Mouse (Mus musculus) midbrain, embryonic 12.5 days (tissue): ENCODE measurements around the gene Tph1. TPM values are rescaled to one million over a fixed set of nuclear protein-coding genes. Genes with fewer than 3 reads are reported as not detected.

Experiments used
- ATAC-seq: fragments of 200-750 bp; cut with Nextera tagmentation; 2 replicates; pipeline ENCODE4 v1.8.0; 2017; ENCODE audit warnings: low read depth, moderate TSS enrichment, moderate library complexity; ENCODE audit not compliant: low FRiP score
- H3K27ac ChIP-seq: fragments of 300-500 bp; sonication (generic); replicated peaks from 2 replicates; pipeline ENCODE4 v1.5.1; 2016; ENCODE audit warnings: mild to moderate bottlenecking
- H3K27me3 ChIP-seq: fragments of 300-500 bp; sonication (generic); 2 replicates; pipeline ENCODE4 v1.6.1; 2016; ENCODE audit warnings: mild to moderate bottlenecking
- H3K36me3 ChIP-seq: fragments of 300-500 bp; sonication (generic); 2 replicates; pipeline ENCODE4 v1.6.1; 2016
- H3K4me1 ChIP-seq: fragments of 300-500 bp; sonication (generic); 2 replicates; pipeline ENCODE4 v1.6.1; 2016
- H3K4me2 ChIP-seq: fragments of 300-500 bp; sonication (generic); replicated peaks from 2 replicates; pipeline ENCODE4 v1.6.1; 2016; ENCODE audit warnings: mild to moderate bottlenecking, moderate library complexity
- H3K4me3 ChIP-seq: fragments of 300-500 bp; sonication (generic); 2 replicates; pipeline ENCODE4 v1.5.1; 2016; ENCODE audit warnings: mild to moderate bottlenecking
- H3K9ac ChIP-seq: fragments of 300-500 bp; sonication (generic); replicated peaks from 2 replicates; pipeline ENCODE4 v1.6.1; 2016; ENCODE audit warnings: mild to moderate bottlenecking, moderate library complexity
- H3K9me3 ChIP-seq: fragments of 300-500 bp; sonication (generic); 2 replicates; pipeline ENCODE4 v1.6.1; 2016; ENCODE audit warnings: mild to moderate bottlenecking
- WGBS: fragments of 180-500 bp; shearing (Covaris S2); methylation state at CpG from one replicate; pipeline ENCODE4 v1.1.7; 2016; 5-methylcytosine and 5-hydroxymethylcytosine counted together
- polyA plus RNA-seq: library from polyadenylated mRNA; unstranded; fragments of >200 nt; fragmentation: Nextera tagmentation; extraction: Ambion mirVana; gene quantifications from 2 replicates; pipeline ENCODE4 v1.2.1, GENCODE M21; 2016

Gene Tph1
- polyA plus RNA-seq, 1 experiment from 2014 or later = 0.41 TPM

DNA sequence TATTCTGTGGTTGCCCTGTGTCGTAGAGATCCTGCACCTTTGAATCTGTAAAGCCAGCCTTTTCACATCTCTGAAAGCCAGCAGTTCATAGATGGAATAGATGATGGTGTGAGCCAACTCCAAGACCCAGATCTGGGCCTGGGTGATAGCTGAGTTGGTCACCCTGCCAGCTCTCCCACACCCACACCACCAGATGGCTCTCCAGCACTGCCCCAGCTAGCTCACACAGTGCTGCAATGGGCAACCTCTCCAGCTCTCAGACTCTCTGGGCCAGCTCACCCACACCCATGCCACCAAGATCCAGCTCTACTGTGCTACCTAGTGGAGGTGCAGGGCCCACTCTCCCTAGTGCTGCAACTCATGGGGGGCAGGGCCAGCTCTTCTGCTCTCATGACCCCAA is 29.2 kb downstream of the Tph1 start:
- Histone ChIP-seq H3K4me1 (peaks cover 10% of the 10 kb centered on the region), H3K36me3 (no peaks in the 10 kb centered on the region), H3K9me3 (no peaks in the 10 kb centered on the region), H3K4me2 (no peak overlapping the region), H3K9ac (no peak overlapping the region), H3K27ac (no peak overlapping the region), H3K27me3 (peaks cover 11% of the 10 kb centered on the region), H3K4me3 (no peak overlapping the region)
- 93% methylated on average over 1 of the region's 1 CpGs for WGBS
- no peak for ATAC-seq

DNA sequence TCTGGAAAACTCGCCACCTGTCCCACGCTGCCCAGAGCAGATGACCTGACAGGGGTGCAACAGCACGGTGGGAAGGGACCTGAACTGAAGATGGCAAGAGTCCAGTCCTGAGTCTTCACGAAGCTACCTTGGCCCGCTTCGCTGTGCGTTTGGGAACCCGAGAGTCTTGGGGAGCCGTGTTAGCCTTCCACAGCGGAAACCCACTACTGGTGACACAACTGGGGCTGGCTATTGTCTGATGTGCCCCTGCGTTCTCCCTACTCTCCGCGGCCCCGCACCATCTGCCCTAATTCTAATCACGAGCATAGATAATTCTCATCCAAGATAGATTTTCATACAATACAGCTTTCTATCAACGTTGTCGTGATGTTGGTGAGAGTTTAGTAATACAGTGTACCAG is 32.3 kb downstream of the Tph1 start:
- Histone ChIP-seq H3K36me3 (no peaks in the 10 kb centered on the region), H3K4me3 (peak overlapping the region; percentile 62), H3K27me3 (peaks cover 11% of the 10 kb centered on the region), H3K4me2 (peak overlapping the region; percentile 76), H3K4me1 (peaks cover 10% of the 10 kb centered on the region), H3K9ac (peak overlapping the region; percentile 69), H3K27ac (no peak overlapping the region), H3K9me3 (no peaks in the 10 kb centered on the region)
- WGBS = 18% methylated on average over 17 of the region's 17 CpGs
- ATAC-seq = no peak

DNA sequence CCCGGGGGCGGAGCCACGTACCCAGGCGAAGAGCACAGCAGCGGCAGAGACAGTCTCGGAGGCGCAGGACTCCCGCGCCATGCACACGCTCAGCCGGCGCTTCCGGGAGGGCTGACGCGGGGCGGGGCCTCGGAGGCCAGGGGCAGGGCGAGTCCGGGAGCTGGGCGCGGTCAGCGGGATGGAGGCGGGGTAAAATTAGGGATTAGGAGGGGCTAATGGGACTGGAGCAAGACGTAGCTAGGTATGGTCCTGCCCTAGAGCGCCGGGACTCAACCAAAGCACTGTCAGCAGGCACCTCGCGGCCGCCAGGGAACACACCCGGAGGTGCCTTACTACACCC is 32.7 kb downstream of the Tph1 start, which contains the start of gene Sergef:
Gene Sergef, minus strand, starts transcription at position 116 of the 340 bp plus-strand sequence.
- Histone ChIP-seq H3K27me3 (peaks cover 11% of the 10 kb centered on the region), H3K4me1 (peaks cover 10% of the 10 kb centered on the region), H3K4me2 (peak within 1 kb of the TSS; percentile 76), H3K9ac (peak within 1 kb of the TSS; percentile 69), H3K27ac (peak within 1 kb of the TSS; percentile 62), H3K36me3 (no peaks in the 10 kb centered on the region), H3K4me3 (peak within 1 kb of the TSS; percentile 62), H3K9me3 (no peaks in the 10 kb centered on the region)
- WGBS = 0% methylated on average over 30 of the region's 30 CpGs
- ATAC-seq = peak; percentile 97

DNA sequence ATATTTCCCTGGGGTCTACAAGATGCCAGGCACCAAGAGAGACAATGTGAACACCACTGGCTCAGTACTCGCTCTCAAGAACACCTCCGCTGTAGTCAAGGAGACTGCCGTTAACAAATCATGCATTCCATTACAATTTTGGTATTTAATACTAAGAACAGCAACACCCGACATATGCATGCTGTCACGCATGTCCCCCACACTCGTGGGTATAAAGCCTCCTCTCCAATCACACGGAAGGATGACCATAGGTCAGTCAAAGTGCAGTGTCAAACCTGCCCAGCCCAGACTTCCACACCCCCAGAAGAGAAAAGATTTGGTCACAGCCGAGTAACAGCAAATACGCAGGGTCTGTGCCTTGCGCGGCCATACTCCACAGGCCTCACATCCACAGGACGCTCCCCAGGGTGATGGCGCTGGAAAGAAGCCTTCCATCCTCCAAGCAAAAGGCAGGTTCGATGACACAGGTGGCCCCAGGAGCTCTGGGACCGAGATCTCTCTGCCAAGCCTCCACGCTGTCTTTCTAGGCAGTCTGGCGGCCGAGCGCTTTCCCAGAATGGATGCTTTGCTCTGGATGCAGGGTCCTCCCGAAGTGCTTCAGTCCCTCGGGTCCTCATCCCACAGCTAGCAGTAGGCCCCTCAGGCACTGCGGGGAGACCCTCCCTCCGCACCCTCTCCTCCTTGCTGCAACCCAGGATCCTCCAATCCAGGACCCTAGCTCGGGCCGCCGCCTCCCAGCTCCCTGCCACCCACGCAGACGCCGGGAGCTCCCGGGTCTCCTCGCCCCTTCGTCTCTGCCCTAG is 33.2 kb downstream of the Tph1 start:
- peaks cover 11% of the 10 kb centered on the region for H3K27me3 ChIP-seq
- peak overlapping the region; percentile 62 for H3K27ac ChIP-seq
- H3K9ac ChIP-seq = peak overlapping the region; percentile 69
- peaks cover 10% of the 10 kb centered on the region for H3K4me1 ChIP-seq
- peak overlapping the region; percentile 76 for H3K4me2 ChIP-seq
- no peaks in the 10 kb centered on the region for H3K36me3 ChIP-seq
- peak; percentile 27 for ATAC-seq
- peak overlapping the region; percentile 62 for H3K4me3 ChIP-seq
- 8% methylated on average over 32 of the region's 32 CpGs for WGBS
- H3K9me3 ChIP-seq = no peaks in the 10 kb centered on the region

DNA sequence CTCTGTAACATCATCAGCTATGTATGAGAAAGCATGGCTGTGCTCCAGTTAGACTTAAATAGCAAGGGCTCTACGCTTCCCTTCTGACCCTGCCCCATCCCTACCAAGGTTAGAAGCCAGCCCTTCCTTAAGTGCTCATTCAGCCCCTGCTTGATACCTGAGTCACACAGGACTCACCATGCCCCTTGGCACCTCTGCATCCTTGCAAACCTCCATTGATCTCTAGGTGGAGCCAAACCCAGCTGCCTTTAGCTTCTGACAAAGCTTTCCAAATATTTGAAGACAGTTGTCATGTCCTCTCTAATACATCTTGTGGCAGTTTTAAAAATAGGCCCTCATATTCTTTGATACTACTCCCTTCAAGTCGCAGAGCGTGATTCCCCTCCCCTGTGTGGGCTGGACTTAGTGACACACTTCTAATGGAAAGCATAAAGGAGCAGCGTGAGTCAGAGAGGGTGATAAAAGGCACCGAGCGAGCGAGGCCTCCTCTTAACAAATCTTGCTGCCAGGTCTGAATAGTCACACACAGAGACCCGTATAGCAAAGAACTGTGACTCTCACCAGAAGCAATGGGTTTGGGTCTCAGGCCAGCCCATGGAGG is 43.9 kb downstream of the Tph1 start:
- ATAC-seq = no peak
- H3K4me3 ChIP-seq = no peak overlapping the region
- 61% methylated on average over 8 of the region's 8 CpGs for WGBS
- no peaks in the 10 kb centered on the region for H3K9me3 ChIP-seq
- H3K4me2 ChIP-seq = no peak overlapping the region
- H3K27me3 ChIP-seq = no peaks in the 10 kb centered on the region
- peaks cover 2% of the 10 kb centered on the region; the same call in 1 of the 2 replicates for H3K4me1 ChIP-seq
- no peak overlapping the region for H3K27ac ChIP-seq
- 0 out of 2 replicates have a peak, but pooled peaks cover 17% of the 10 kb centered on the region for H3K36me3 ChIP-seq
- no peak overlapping the region for H3K9ac ChIP-seq

DNA sequence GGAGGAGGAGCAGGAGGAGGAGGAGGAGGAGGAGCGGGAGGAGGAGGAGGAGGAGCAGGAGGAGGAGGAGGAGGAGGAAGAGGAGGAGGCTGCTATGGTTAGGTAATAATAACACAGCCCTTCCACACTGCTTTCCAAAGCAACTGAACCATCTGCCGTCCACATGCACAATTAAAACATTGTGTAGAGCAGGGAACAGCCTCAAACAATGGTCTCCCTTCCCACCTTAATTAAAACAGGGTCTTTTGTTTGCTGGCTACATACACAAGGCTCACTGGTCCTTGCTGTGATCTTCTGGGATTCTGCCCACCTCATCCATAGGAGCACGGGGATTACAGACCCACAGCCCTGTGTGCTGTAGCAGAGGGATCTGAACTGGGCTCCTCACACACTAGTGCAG is 48.4 kb downstream of the Tph1 start:
- Histone ChIP-seq H3K4me3 (no peak overlapping the region), H3K9ac (no peak overlapping the region), H3K27ac (no peak overlapping the region), H3K4me2 (no peak overlapping the region), H3K9me3 (no peaks in the 10 kb centered on the region), H3K36me3 (0 out of 2 replicates have a peak, but pooled peaks cover 10% of the 10 kb centered on the region), H3K27me3 (no peaks in the 10 kb centered on the region), H3K4me1 (peaks cover 2% of the 10 kb centered on the region; the same call in 1 of the 2 replicates)
- no peak for ATAC-seq
- WGBS = 69% methylated on average over 2 of the region's 3 CpGs

DNA sequence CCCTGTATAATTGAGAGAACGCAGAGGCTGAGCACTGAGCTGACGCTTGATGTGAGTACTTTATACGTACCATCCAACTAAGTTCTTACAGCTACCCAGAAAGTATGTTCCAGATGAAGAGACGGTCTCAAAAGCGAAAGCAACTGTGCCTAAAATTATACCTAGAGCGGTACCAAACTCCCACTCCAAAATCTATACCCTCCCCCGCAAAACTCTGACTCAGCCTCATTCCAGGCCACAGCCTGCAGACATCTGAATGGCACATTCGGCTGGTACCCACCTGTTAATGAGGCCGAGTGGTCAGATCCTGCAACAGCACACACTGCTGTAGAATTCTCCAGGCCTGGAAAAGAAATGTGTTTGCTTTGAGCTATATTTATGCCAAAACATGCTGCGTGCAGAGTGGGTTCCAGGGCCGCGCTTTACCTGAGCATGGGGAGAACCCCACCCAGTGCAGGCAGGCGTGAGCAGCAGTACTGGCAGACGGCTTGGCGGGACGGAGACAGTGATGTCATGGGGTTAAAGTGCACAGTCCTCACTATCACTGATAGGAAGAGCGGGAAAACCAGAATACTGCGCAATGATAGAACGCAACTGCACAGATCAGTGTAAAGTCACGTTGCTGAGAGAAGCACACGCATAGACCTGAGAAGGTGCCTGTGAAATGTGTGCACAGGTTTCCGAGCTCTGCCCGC is 53.8 kb downstream of the Tph1 start:
- no peak overlapping the region for H3K27ac ChIP-seq
- H3K9me3 ChIP-seq = no peaks in the 10 kb centered on the region
- no peak for ATAC-seq
- no peaks in the 10 kb centered on the region for H3K4me1 ChIP-seq
- 94% methylated on average over 23 of the region's 23 CpGs for WGBS
- H3K36me3 ChIP-seq = 0 out of 2 replicates have a peak, but pooled peaks cover 17% of the 10 kb centered on the region
- no peak overlapping the region for H3K4me2 ChIP-seq
- no peak overlapping the region for H3K4me3 ChIP-seq
- H3K9ac ChIP-seq = no peak overlapping the region
- no peaks in the 10 kb centered on the region for H3K27me3 ChIP-seq

DNA sequence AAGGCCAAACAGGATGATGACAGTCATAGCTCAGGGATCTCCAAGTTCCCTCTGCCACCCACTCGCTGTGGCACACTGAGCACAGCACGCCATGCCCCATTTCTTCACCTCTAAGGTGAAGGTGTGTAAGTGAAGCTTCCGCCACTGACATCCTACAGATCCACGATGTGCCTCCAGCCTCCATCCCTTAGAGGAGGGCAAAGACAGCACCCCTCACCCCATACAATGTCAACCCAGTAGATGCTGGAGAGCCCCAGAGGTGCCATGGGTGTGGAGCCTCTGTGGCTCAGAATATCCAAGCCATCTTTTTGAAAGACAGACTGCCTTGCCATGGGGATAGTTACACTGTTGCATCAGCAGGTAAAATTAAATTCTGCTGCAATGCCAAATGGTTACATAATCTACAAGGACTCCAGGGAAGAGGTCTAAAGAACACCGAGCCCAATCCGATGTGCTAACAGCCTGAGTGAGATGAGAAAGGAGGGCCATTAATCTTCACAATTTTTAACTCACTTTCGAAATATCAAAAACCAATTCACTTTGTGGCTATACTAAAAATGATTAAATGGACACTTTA is 55.8 kb downstream of the Tph1 start:
- no peaks in the 10 kb centered on the region for H3K9me3 ChIP-seq
- ATAC-seq = no peak

DNA sequence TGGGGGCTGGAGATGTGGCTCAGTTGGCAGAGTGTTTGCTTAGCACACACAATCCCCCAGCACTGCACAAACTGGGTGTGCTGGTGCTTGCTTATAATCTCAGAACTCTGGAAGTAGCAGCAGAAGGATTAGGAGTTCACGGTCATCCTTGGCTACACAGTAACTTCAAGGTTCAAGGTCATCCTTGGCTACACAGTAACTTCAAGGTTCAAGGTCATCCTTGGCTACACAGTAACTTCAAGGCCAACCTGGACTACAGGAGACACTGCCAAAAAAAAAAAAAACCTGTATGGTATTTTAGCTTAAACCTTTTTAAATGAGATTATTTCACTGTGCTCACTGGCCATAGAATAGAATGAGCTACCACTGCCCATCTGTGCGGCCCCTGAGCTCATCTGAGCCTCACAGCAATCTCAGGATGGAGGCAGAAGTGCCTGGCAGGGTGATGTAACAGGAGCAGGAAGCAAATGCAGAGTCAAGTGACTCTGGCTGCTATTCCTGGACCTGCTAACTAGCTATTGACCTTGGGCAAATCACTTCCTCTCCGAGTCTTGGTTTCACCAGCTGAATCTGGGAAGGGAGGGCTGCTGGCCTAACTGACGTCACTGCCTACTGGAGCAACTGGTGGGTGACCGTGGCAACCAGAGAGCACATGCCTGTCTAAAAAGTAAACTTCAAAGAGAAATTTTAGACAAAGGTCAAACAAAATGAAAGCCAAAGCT is 56.9 kb downstream of the Tph1 start:
- H3K4me3 ChIP-seq = no peak overlapping the region
- no peaks in the 10 kb centered on the region for H3K4me1 ChIP-seq

More for the DNA sequence above, 55.8 kb downstream of the Tph1 start:
- no peak overlapping the region for H3K4me2 ChIP-seq
- H3K27ac ChIP-seq = no peak overlapping the region
- peaks cover 24% of the 10 kb centered on the region for H3K36me3 ChIP-seq
- WGBS = 95% methylated on average over 7 of the region's 7 CpGs
- H3K4me1 ChIP-seq = no peaks in the 10 kb centered on the region
- H3K4me3 ChIP-seq = no peak overlapping the region
- H3K9ac ChIP-seq = no peak overlapping the region
- H3K27me3 ChIP-seq = no peaks in the 10 kb centered on the region

DNA sequence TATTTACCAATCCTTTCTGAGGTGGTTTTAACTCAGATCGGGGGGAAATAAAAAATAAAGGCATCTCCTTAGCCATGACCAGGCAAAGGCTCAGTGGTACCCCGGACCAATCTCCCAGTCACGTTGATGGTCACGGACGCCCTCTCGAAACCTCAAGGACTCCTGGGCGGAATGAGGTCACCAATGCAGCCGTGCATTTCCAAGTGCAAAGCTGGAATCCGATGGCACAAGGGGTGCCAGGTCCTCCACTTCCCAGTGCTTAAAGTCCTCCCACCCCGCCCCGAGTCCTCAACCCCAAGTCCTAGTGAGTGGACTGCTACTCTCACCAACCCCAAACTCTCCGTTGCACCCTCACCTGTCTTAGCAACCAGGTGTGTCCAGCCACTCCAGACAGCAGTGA is 58.1 kb downstream of the Tph1 start:
- H3K36me3 ChIP-seq = peaks cover 18% of the 10 kb centered on the region
- no peak overlapping the region for H3K4me2 ChIP-seq
- no peaks in the 10 kb centered on the region for H3K9me3 ChIP-seq
- no peak overlapping the region for H3K9ac ChIP-seq
- H3K4me1 ChIP-seq = no peaks in the 10 kb centered on the region
- no peak for ATAC-seq
- H3K27me3 ChIP-seq = no peaks in the 10 kb centered on the region
- H3K27ac ChIP-seq = no peak overlapping the region
- H3K4me3 ChIP-seq = no peak overlapping the region
- WGBS = 95% methylated on average over 12 of the region's 12 CpGs

More for the DNA sequence above, 56.9 kb downstream of the Tph1 start:
- Histone ChIP-seq H3K4me2 (no peak overlapping the region), H3K27me3 (no peaks in the 10 kb centered on the region), H3K9me3 (no peaks in the 10 kb centered on the region), H3K9ac (no peak overlapping the region), H3K27ac (no peak overlapping the region), H3K36me3 (peaks cover 23% of the 10 kb centered on the region)
- WGBS = 78% methylated on average over 5 of the region's 5 CpGs
- ATAC-seq = no peak

DNA sequence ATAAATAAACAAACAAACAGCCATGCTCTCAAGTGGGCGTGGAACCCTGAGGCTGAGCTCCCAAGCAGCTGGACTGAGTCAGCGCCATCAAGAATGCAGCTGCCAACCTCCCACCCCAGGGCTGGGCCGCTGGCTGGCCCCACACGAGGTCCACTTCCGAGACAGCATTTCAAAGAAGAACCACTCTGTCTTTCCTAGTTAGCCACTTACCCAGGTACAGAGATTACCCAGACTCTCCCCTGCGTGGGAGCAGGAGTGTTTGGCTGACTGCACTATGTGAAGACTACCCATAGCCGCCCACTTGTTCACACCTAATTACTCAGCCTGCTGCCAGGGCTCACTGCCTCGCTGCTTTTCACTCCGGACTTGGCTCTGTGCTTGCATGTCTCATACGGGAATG is 59.2 kb downstream of the Tph1 start:
- Histone ChIP-seq H3K27ac (no peak overlapping the region), H3K4me1 (no peaks in the 10 kb centered on the region), H3K4me2 (no peak overlapping the region), H3K9me3 (no peaks in the 10 kb centered on the region), H3K9ac (no peak overlapping the region), H3K27me3 (no peaks in the 10 kb centered on the region), H3K4me3 (no peak overlapping the region), H3K36me3 (peaks cover 13% of the 10 kb centered on the region)
- 84% methylated on average over 10 of the region's 10 CpGs for WGBS
- no peak for ATAC-seq
